Comparison of ENCODE assay signal across 15 mouse cellular contexts in genomic region chr12:25398726-25399125, GRCm38 (mm10).
"Had no signal": no experiment of that assay in that cellular context is flagged by ENCODE, and none has a peak within 500 bp of the region (broad histone marks: within the 10 kb centered on the region; RNA-seq: fewer than 3 reads in every experiment).

No protein-coding gene starts in this region.

- H3K27me3 ChIP-seq: kidney, embryonic 15.5 days; lung, embryonic 15.5 days; neural tube, embryonic 13.5 days had no signal

- ATAC-seq: intestine, embryonic 16.5 days had no signal

- H3K4me3 ChIP-seq: kidney, embryonic 15.5 days; left cerebral cortex, adult 2 months; limb, embryonic 10.5 days; lung, embryonic 15.5 days; midbrain, embryonic 10.5 days; neural tube, embryonic 13.5 days had no signal

- H3K9me3 ChIP-seq: kidney, embryonic 15.5 days; limb, embryonic 10.5 days; lung, embryonic 15.5 days; midbrain, embryonic 10.5 days; neural tube, embryonic 13.5 days had no signal

- H3K9ac ChIP-seq: kidney, embryonic 15.5 days; lung, embryonic 15.5 days; neural tube, embryonic 13.5 days had no signal

- H3K27ac ChIP-seq: kidney, embryonic 15.5 days; left cerebral cortex, adult 2 months; limb, embryonic 10.5 days; lung, embryonic 15.5 days; macrophage; midbrain, embryonic 10.5 days; neural tube, embryonic 13.5 days had no signal

- H3K4me2 ChIP-seq: kidney, embryonic 15.5 days; liver, embryonic 11.5 days; lung, embryonic 15.5 days; neural tube, embryonic 13.5 days had no signal

- H3K4me1 ChIP-seq: kidney, embryonic 15.5 days; limb, embryonic 10.5 days; lung, embryonic 15.5 days; neural tube, embryonic 13.5 days had no signal

- H3K36me3 ChIP-seq: kidney, embryonic 15.5 days; limb, embryonic 10.5 days; lung, embryonic 15.5 days; midbrain, embryonic 10.5 days; neural tube, embryonic 13.5 days had no signal

- DNase-seq: kidney, adult 2 months; kidney, postnatal 25 days; midbrain, embryonic 14.5 days; right cerebral cortex, adult 18-20 months; right cerebral cortex, postnatal 25 days; thymus, postnatal 36 days had no signal
